Mouse (Mus musculus) ES-E14 (cell line): ENCODE data around the gene Gm21974. TPM values are rescaled to one million over a fixed set of nuclear protein-coding genes. Genes with fewer than 3 reads are reported as not detected.
"Not testable (repeated sequence)": the region's sequence is repeated elsewhere in the genome, so short reads cannot be mapped to it uniquely, and the experiment has no call there.

Experiments
- DNase-seq: peaks from one replicate; pipeline ENCODE4 v3.0.0-alpha.2; 2013; ENCODE audit warnings: low read depth, low spot score
- H3K27ac ChIP-seq: 2 replicates; pipeline ENCODE4 v1.5.1; 2012; ENCODE audit warnings: low read depth, mild to moderate bottlenecking, low read length, moderate library complexity, mixed read lengths; ENCODE audit not compliant: poor library complexity, insufficient read depth, severe bottlenecking
- H3K36me3 ChIP-seq: 2 replicates; pipeline ENCODE4 v1.6.1; 2012; ENCODE audit warnings: mild to moderate bottlenecking, low read length, moderate library complexity, mixed read lengths; ENCODE audit not compliant: control insufficient read depth, poor library complexity, insufficient read depth, severe bottlenecking
- H3K4me1 ChIP-seq, 2 experiments: fragments of 150-350 bp in 1 of 2; sonication (generic) in 1 of 2; 2 replicates each; pipeline ENCODE4 v1.6.1; 2012; ENCODE audit warnings: low read length in 2 of 2, mild to moderate bottlenecking in 1 of 2, mixed read lengths in 1 of 2; ENCODE audit not compliant: control insufficient read depth in 2 of 2, insufficient read depth in 2 of 2, poor library complexity in 1 of 2
- H3K4me3 ChIP-seq, 2 experiments: fragments of 150-350 bp in 1 of 2; sonication (generic) in 1 of 2; 2 replicates each; pipeline ENCODE4 v1.5.1; 2012; ENCODE audit warnings: low read length in 2 of 2, low read depth in 1 of 2, mild to moderate bottlenecking in 1 of 2, mixed read lengths in 1 of 2; ENCODE audit not compliant: insufficient read depth in 1 of 2, poor library complexity in 1 of 2, severe bottlenecking in 1 of 2
- H3K9ac ChIP-seq: 2 replicates; pipeline ENCODE4 v1.6.1; 2012; ENCODE audit warnings: low read depth, mild to moderate bottlenecking, low read length, mixed read lengths; ENCODE audit not compliant: poor library complexity, insufficient read depth, severe bottlenecking
- H3K9me3 ChIP-seq: fragments of 150-350 bp; sonication (generic); 2 replicates; pipeline ENCODE4 v1.6.1; 2012; ENCODE audit warnings: low read depth, mild to moderate bottlenecking, low read length; ENCODE audit not compliant: control insufficient read depth, insufficient read depth
- CHD2 ChIP-seq: IDR thresholded peaks from 2 replicates; pipeline ENCODE4 v1.6.1; 2014; ENCODE audit warnings: mild to moderate bottlenecking, low read depth, low read length, inconsistent platforms
- HCFC1 ChIP-seq: IDR thresholded peaks from 2 replicates; pipeline ENCODE4 v1.6.1; 2012; ENCODE audit warnings: low read length, inconsistent platforms, borderline replicate concordance; ENCODE audit not compliant: insufficient read depth
- MAFK ChIP-seq: IDR thresholded peaks from 2 replicates; pipeline ENCODE4 v1.6.1; 2014; ENCODE audit warnings: mild to moderate bottlenecking, low read depth, low read length, inconsistent platforms; ENCODE audit not compliant: insufficient read depth
- ZC3H11A ChIP-seq: IDR thresholded peaks from 2 replicates; pipeline ENCODE4 v1.6.1; 2012; ENCODE audit warnings: low read depth, mild to moderate bottlenecking, inconsistent platforms, low read length, borderline replicate concordance
- ZNF384 ChIP-seq: IDR thresholded peaks from 2 replicates; pipeline ENCODE4 v1.6.1; 2012; ENCODE audit warnings: low read depth, low read length, inconsistent platforms
- in situ Hi-C, 2 experiments: fragments of 600-800 bp; cut with MboI; formaldehyde crosslinking; loops; one replicate each; pipeline ENCODE4 v1.15.1; 2025; ENCODE audit warnings: low sequenced_read_pairs in 2 of 2, inconsistent platforms in 1 of 2; ENCODE audit not compliant: unreplicated experiment in 2 of 2
- total RNA-seq: library from RNA; depleted of rRNA; stranded (reverse); fragments of 300-350 nt; gene quantifications from 2 replicates; pipeline ENCODE4 v1.2.3, GENCODE M21; 2012

The Gm21974 gene
- total RNA-seq, 1 experiment = not detected

GRCm38 (mm10) chr7:127849973-127850875 lies 45.0 kb downstream of the Gm21974 start:
- H3K9ac ChIP-seq = no peak overlapping the region
- no peak overlapping the region for H3K4me3 ChIP-seq
- peaks cover 0 to 6% of the 10 kb centered on the region in 2 experiments; a peak in 2 of 4 replicates for H3K4me1 ChIP-seq
- H3K27ac ChIP-seq = no peak overlapping the region
- TF ChIP-seq ZNF384 (no peak), MAFK (no peak), CHD2 (no peak), HCFC1 (no peak), ZC3H11A (no peak)
- H3K9me3 ChIP-seq = no peaks in the 10 kb centered on the region
- no peak for DNase-seq
- in situ Hi-C loops = no loop called here
- H3K36me3 ChIP-seq = peaks cover 18% of the 10 kb centered on the region; the same call in 1 of the 2 replicates

- peaks cover 11% of the 10 kb centered on the region; the same call in 1 of the 2 replicates for H3K36me3 ChIP-seq
- H3K27ac ChIP-seq = peak overlapping the region; percentile 26
- in situ Hi-C loops = no loop called here
- H3K4me3 ChIP-seq = peak overlapping the region; percentile 77 to 88
- peaks cover 0 to 3% of the 10 kb centered on the region in 2 experiments; a peak in 2 of 4 replicates for H3K4me1 ChIP-seq
- H3K9me3 ChIP-seq = no peaks in the 10 kb centered on the region
- H3K9ac ChIP-seq = peak overlapping the region; percentile 85
- TF ChIP-seq MAFK = no peak
- TF ChIP-seq CHD2 = no peak
- no peak for TF ChIP-seq ZC3H11A
- TF ChIP-seq HCFC1 = peak; percentile 95
- peak; percentile 75 for DNase-seq
These were observed 53.1 kb downstream of the Gm21974 start for GRCm38 (mm10) chr7:127842001-127842718.

- Histone ChIP-seq H3K36me3 (peaks cover 7% of the 10 kb centered on the region; the same call in 1 of the 2 replicates), H3K27ac (peak overlapping the region; percentile 46), H3K9ac (peak overlapping the region; percentile 85), H3K4me1 (peaks cover 0 to 3% of the 10 kb centered on the region in 2 experiments; a peak in 2 of 4 replicates), H3K4me3 (peak overlapping the region; percentile 77 to 88), H3K9me3 (no peaks in the 10 kb centered on the region)
- in situ Hi-C loops = no loop called here
- DNase-seq = peak; percentile 75
- TF ChIP-seq MAFK (no peak), HCFC1 (peak; percentile 50; the same call in 1 of the 2 replicates), CHD2 (peak; percentile 96)
These were observed 53.8 kb downstream of the Gm21974 start for GRCm38 (mm10) chr7:127841340-127842000.

GRCm38 (mm10) chr7:127840886-127841285 lies 54.4 kb downstream of the Gm21974 start:
- DNase-seq = no peak
- Histone ChIP-seq H3K4me1 (peaks cover 0 to 3% of the 10 kb centered on the region in 2 experiments; a peak in 2 of 4 replicates), H3K4me3 (peak overlapping the region; percentile 17 to 77; a peak in 3 of 4 replicates), H3K27ac (no peak overlapping the region), H3K36me3 (peaks cover 2% of the 10 kb centered on the region; the same call in 1 of the 2 replicates), H3K9me3 (no peaks in the 10 kb centered on the region), H3K9ac (peak overlapping the region; percentile 72)
- TF ChIP-seq ZC3H11A (no peak), MAFK (peak; percentile 35; the same call in 1 of the 2 replicates), CHD2 (no peak)
- in situ Hi-C loops = no loop called here

- in situ Hi-C loops = not testable (repeated sequence)
These were observed 55.2 kb downstream of the Gm21974 start for GRCm38 (mm10) chr7:127840031-127840430.

GRCm38 (mm10) chr7:127837878-127838277 lies 57.4 kb downstream of the Gm21974 start:
- H3K4me3 ChIP-seq, H3K36me3 ChIP-seq, H3K9ac ChIP-seq, DNase-seq, in situ Hi-C loops, H3K9me3 ChIP-seq, H3K4me1 ChIP-seq, H3K27ac ChIP-seq: not testable (repeated sequence)

More at GRCm38 (mm10) chr7:127840031-127840430, 55.2 kb downstream of the Gm21974 start:
- not testable (repeated sequence) for H3K27ac ChIP-seq, H3K9ac ChIP-seq, H3K9me3 ChIP-seq, H3K36me3 ChIP-seq, H3K4me1 ChIP-seq, H3K4me3 ChIP-seq, DNase-seq
